Mouse (Mus musculus) midbrain, embryonic 16.5 days (tissue): ENCODE measurements at regions not wholly inside any gene's neighbourhood (a gene's known extent, or its start where the extent isn't known, plus 50 kb on each side); places are given as distances from the start of the nearest gene placed in this dataset.
"Not testable (repeated sequence)": the region's sequence is repeated elsewhere in the genome, so short reads cannot be mapped to it uniquely, and the experiment has no call there.

Source experiments
- ATAC-seq: fragments of 200-750 bp; cut with Nextera tagmentation; 2 replicates; pipeline ENCODE4 v1.8.0; 2017; ENCODE audit warnings: moderate TSS enrichment
- H3K27ac ChIP-seq: fragments of 300-500 bp; sonication (generic); 2 replicates; pipeline ENCODE4 v1.5.1; 2014; ENCODE audit warnings: mild to moderate bottlenecking, low read length, mixed read lengths
- H3K27me3 ChIP-seq: fragments of 300-500 bp; sonication (generic); 2 replicates; pipeline ENCODE4 v1.6.1; 2014; ENCODE audit warnings: low read depth, low read length, mixed read lengths; ENCODE audit not compliant: control insufficient read depth, insufficient read depth
- H3K36me3 ChIP-seq: fragments of 300-500 bp; sonication (generic); 2 replicates; pipeline ENCODE4 v1.6.1; 2014; ENCODE audit warnings: mild to moderate bottlenecking, low read length, moderate library complexity, mixed read lengths; ENCODE audit not compliant: control insufficient read depth, insufficient read depth
- H3K4me1 ChIP-seq: fragments of 300-500 bp; sonication (generic); 2 replicates; pipeline ENCODE4 v1.6.1; 2014; ENCODE audit warnings: mild to moderate bottlenecking, low read length, mixed read lengths; ENCODE audit not compliant: control insufficient read depth, insufficient read depth
- H3K4me2 ChIP-seq: fragments of 300-500 bp; sonication (generic); 2 replicates; pipeline ENCODE4 v1.6.1; 2014; ENCODE audit warnings: mild to moderate bottlenecking, low read length, mixed read lengths
- H3K4me3 ChIP-seq: fragments of 300-500 bp; sonication (generic); 2 replicates; pipeline ENCODE4 v1.5.1; 2014; ENCODE audit warnings: low read depth, mild to moderate bottlenecking, low read length, moderate library complexity, mixed read lengths
- H3K9ac ChIP-seq: fragments of 300-500 bp; sonication (generic); 2 replicates; pipeline ENCODE4 v1.6.1; 2014; ENCODE audit warnings: low read depth, low read length, mixed read lengths
- H3K9me3 ChIP-seq: fragments of 300-500 bp; sonication (generic); replicated peaks from 2 replicates; pipeline ENCODE4 v1.6.1; 2014; ENCODE audit warnings: mild to moderate bottlenecking, low read length, mixed read lengths; ENCODE audit not compliant: control insufficient read depth, poor library complexity, severe bottlenecking
- WGBS: fragments of 180-500 bp; shearing (Covaris S2); extraction: QIAGEN DNeasy Blood & Tissue Kit; methylation state at CpG from one replicate; pipeline ENCODE4 v1.1.7; 2014; 5-methylcytosine and 5-hydroxymethylcytosine counted together

- not testable (repeated sequence) for H3K4me2 ChIP-seq, ATAC-seq
Observed at GRCm38 (mm10) chr13:12940911-12941310, 64.3 kb downstream of the Prl2c2 start.

GRCm38 (mm10) chr13:12935103-12935502 is 70.1 kb downstream of the Prl2c2 start:
- not testable (repeated sequence) for H3K27me3 ChIP-seq, H3K4me2 ChIP-seq, H3K4me1 ChIP-seq, H3K27ac ChIP-seq, H3K36me3 ChIP-seq, H3K9ac ChIP-seq, H3K4me3 ChIP-seq, ATAC-seq
- 1% methylated on average over 1 of the region's 1 CpGs for WGBS
- H3K9me3 ChIP-seq, result peaks cover 58% of the 10 kb centered on the region

More at GRCm38 (mm10) chr13:12940911-12941310, 64.3 kb downstream of the Prl2c2 start:
- not testable (repeated sequence) for H3K4me1 ChIP-seq, H3K4me3 ChIP-seq, H3K27me3 ChIP-seq, H3K27ac ChIP-seq, H3K9ac ChIP-seq, H3K36me3 ChIP-seq
- H3K9me3 ChIP-seq, result peaks cover 26% of the 10 kb centered on the region

GRCm38 (mm10) chr13:12931907-12932617 is 73.1 kb downstream of the Prl2c2 start:
- H3K36me3 ChIP-seq, H3K4me2 ChIP-seq, H3K4me1 ChIP-seq, H3K27me3 ChIP-seq, H3K9ac ChIP-seq, H3K4me3 ChIP-seq, H3K27ac ChIP-seq: not testable (repeated sequence)
- 84% methylated on average over 15 of the region's 15 CpGs for WGBS
- ATAC-seq, result peak; percentile 54; the same call in 1 of the 2 replicates
- peaks cover 67% of the 10 kb centered on the region for H3K9me3 ChIP-seq

- Histone ChIP-seq H3K9me3 (peaks cover 78% of the 10 kb centered on the region), H3K36me3 (no peaks in the 10 kb centered on the region), H3K27ac (no peak overlapping the region), H3K27me3 (no peaks in the 10 kb centered on the region), H3K9ac (no peak overlapping the region), H3K4me2 (no peak overlapping the region), H3K4me1 (no peaks in the 10 kb centered on the region), H3K4me3 (no peak overlapping the region)
- 82% methylated on average over 5 of the region's 5 CpGs for WGBS
- no peak for ATAC-seq
Observed at GRCm38 (mm10) chr13:12930566-12930965, 74.6 kb downstream of the Prl2c2 start.

- Histone ChIP-seq H3K36me3 (no peaks in the 10 kb centered on the region), H3K9me3 (peaks cover 78% of the 10 kb centered on the region), H3K4me3 (no peak overlapping the region), H3K27me3 (no peaks in the 10 kb centered on the region), H3K4me1 (no peaks in the 10 kb centered on the region), H3K4me2 (no peak overlapping the region), H3K9ac (no peak overlapping the region), H3K27ac (no peak overlapping the region)
- WGBS, result 93% methylated on average over 5 of the region's 5 CpGs
- ATAC-seq, result no peak
Observed at GRCm38 (mm10) chr13:12929806-12930205, 75.4 kb downstream of the Prl2c2 start.

- Histone ChIP-seq H3K9ac (no peak overlapping the region), H3K9me3 (peaks cover 72% of the 10 kb centered on the region), H3K36me3 (no peaks in the 10 kb centered on the region), H3K4me3 (no peak overlapping the region), H3K4me2 (no peak overlapping the region), H3K4me1 (no peaks in the 10 kb centered on the region), H3K27ac (no peak overlapping the region), H3K27me3 (no peaks in the 10 kb centered on the region)
- no peak for ATAC-seq
- WGBS, result 87% methylated on average over 15 of the region's 15 CpGs
Observed at GRCm38 (mm10) chr13:12927587-12928345, 77.4 kb downstream of the Prl2c2 start.

- Histone ChIP-seq H3K27ac (no peak overlapping the region), H3K9ac (no peak overlapping the region), H3K9me3 (peaks cover 63% of the 10 kb centered on the region), H3K36me3 (no peaks in the 10 kb centered on the region), H3K27me3 (no peaks in the 10 kb centered on the region), H3K4me3 (no peak overlapping the region), H3K4me2 (no peak overlapping the region), H3K4me1 (no peaks in the 10 kb centered on the region)
- WGBS, result 91% methylated on average over 14 of the region's 14 CpGs
- ATAC-seq, result peak; percentile 36; the same call in 1 of the 2 replicates
Observed at GRCm38 (mm10) chr13:12925604-12926003, 79.6 kb downstream of the Prl2c2 start.

- Histone ChIP-seq H3K27ac (no peak overlapping the region), H3K27me3 (no peaks in the 10 kb centered on the region), H3K4me2 (no peak overlapping the region), H3K9me3 (peaks cover 32% of the 10 kb centered on the region), H3K9ac (no peak overlapping the region), H3K4me3 (no peak overlapping the region), H3K36me3 (no peaks in the 10 kb centered on the region), H3K4me1 (no peaks in the 10 kb centered on the region)
- WGBS, result 84% methylated on average over 5 of the region's 5 CpGs
- no peak for ATAC-seq
Observed at GRCm38 (mm10) chr13:12912902-12913301, 92.3 kb downstream of the Prl2c2 start.

- Histone ChIP-seq H3K27me3 (no peaks in the 10 kb centered on the region), H3K4me1 (no peaks in the 10 kb centered on the region), H3K27ac (no peak overlapping the region), H3K9ac (no peak overlapping the region), H3K4me2 (no peak overlapping the region), H3K9me3 (peaks cover 44% of the 10 kb centered on the region), H3K4me3 (no peak overlapping the region), H3K36me3 (no peaks in the 10 kb centered on the region)
- no peak for ATAC-seq
Observed at GRCm38 (mm10) chr13:12906151-12906550, 99.0 kb downstream of the Prl2c2 start.
